Mouse (Mus musculus): ENCODE measurements at regions not wholly inside any gene's neighbourhood (a gene's known extent, or its start where the extent isn't known, plus 50 kb on each side); places are given as distances from the start of the nearest gene placed in this dataset.

DNA sequence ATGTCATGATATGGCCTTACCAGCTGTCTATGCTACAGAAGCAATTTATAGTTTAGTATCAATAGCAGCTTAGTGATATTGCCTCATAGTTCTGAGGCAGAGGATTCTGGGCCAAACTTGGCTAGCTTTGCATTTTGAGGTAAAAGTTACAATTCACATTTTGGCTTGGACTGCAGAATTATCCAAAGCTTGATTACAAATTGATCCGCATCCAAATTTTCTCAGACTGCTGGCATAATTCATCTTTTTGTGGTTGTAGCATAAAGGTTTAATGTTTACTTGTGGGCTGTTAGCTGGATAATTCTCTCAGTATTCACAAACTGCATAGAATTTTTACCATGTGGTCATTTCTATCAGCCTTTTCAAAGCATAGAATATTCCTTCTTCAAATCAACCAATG, 589.9 kb upstream of the Pdcd1 start:
- WGBS (ENCODE audit: insufficient replicate concordance): 82% methylated on average over 1 of the region's 1 CpGs
- ATAC-seq (ENCODE audit: insufficient read depth): no peak

GRCm38 (mm10) chr1:94658218-94658617, 605.9 kb upstream of the Pdcd1 start:
- DNase-seq (ENCODE audit: low read depth in 3 of 3, low spot score in 3 of 3) (no peak), ATAC-seq (ENCODE audit: insufficient read depth) (no peak)
- TF ChIP-seq CTCF (IDR thresholded peaks at IDR 0.05; ENCODE audit: low read depth) (no peak), EP300 (IDR thresholded peaks at IDR 0.05; ENCODE audit: low read depth) (no peak)
- Histone ChIP-seq H3K4me1 (replicated peaks; ENCODE audit: control insufficient read depth in 2 of 2, insufficient read depth in 2 of 2, low read length in 1 of 2) (no peaks in the 10 kb centered on the region), H3K9me3 (ENCODE audit: control insufficient read depth, low read length) (no peaks in the 10 kb centered on the region), H3K4me3 (ENCODE audit: insufficient read depth in 1 of 2, low read depth in 2 of 2, low read length in 2 of 2) (no peak overlapping the region), H3K4me2 (ENCODE audit: low read depth) (no peak overlapping the region), H3K27me3 (ENCODE audit: control insufficient read depth, insufficient read depth, low read length) (no peaks in the 10 kb centered on the region), H3K9ac (replicated peaks) (no peak overlapping the region), H3K27ac (no peak overlapping the region), H3K36me3 (replicated peaks; ENCODE audit: control insufficient read depth, insufficient read depth, low read depth) (no peaks in the 10 kb centered on the region)

More for the DNA sequence above, 589.9 kb upstream of the Pdcd1 start:
- H3K9ac ChIP-seq (replicated peaks): no peak overlapping the region
- no peak overlapping the region for H3K27ac ChIP-seq
- no peak overlapping the region for H3K4me2 ChIP-seq (ENCODE audit: low read depth)
- no peak for DNase-seq (ENCODE audit: low read depth in 3 of 3, low spot score in 3 of 3)
- no peaks in the 10 kb centered on the region for H3K27me3 ChIP-seq (ENCODE audit: control insufficient read depth, insufficient read depth, low read length)
- TF ChIP-seq CTCF (IDR thresholded peaks at IDR 0.05; ENCODE audit: low read depth) (no peak), EP300 (IDR thresholded peaks at IDR 0.05; ENCODE audit: low read depth) (no peak)
- no peaks in the 10 kb centered on the region for H3K4me1 ChIP-seq (replicated peaks; ENCODE audit: control insufficient read depth in 2 of 2, insufficient read depth in 2 of 2, low read length in 1 of 2)
- H3K4me3 ChIP-seq (ENCODE audit: insufficient read depth in 1 of 2, low read depth in 2 of 2, low read length in 2 of 2): no peak overlapping the region
- no peaks in the 10 kb centered on the region for H3K9me3 ChIP-seq (ENCODE audit: control insufficient read depth, low read length)
- H3K36me3 ChIP-seq (replicated peaks; ENCODE audit: control insufficient read depth, insufficient read depth, low read depth): no peaks in the 10 kb centered on the region

DNA sequence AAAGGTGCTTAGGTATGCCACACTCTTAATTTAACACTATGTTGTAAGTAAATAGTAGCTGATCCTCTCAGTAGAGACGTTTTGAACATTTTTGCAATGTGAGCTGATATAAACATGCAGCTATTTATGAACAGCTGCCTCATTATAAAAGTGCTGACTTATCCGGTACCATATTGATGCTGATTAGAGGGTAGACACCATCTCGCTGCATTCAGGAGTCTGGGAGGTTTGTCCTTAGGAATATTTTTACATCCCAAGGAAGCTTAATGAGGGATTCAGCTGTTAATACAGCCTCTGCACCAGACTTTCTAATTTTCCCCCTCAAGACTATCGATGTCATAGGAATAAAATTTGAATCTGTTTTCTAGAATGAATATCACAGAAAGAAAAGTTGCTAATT, 619.3 kb upstream of the Pdcd1 start:
- no peaks in the 10 kb centered on the region for H3K36me3 ChIP-seq (replicated peaks; ENCODE audit: control insufficient read depth, insufficient read depth, low read depth)
- H3K27me3 ChIP-seq (ENCODE audit: control insufficient read depth, insufficient read depth, low read length): no peaks in the 10 kb centered on the region
- no peak overlapping the region for H3K27ac ChIP-seq
- WGBS (ENCODE audit: insufficient replicate concordance): 57% methylated on average over 4 of the region's 4 CpGs
- H3K9me3 ChIP-seq (ENCODE audit: control insufficient read depth, low read length): no peaks in the 10 kb centered on the region
- ATAC-seq (ENCODE audit: insufficient read depth) (no peak), DNase-seq (ENCODE audit: low read depth in 3 of 3, low spot score in 3 of 3) (no peak)
- H3K4me1 ChIP-seq (replicated peaks; ENCODE audit: control insufficient read depth in 2 of 2, insufficient read depth in 2 of 2, low read length in 1 of 2): no peaks in the 10 kb centered on the region
- TF ChIP-seq EP300 (IDR thresholded peaks at IDR 0.05; ENCODE audit: low read depth): no peak
- no peak for TF ChIP-seq CTCF (IDR thresholded peaks at IDR 0.05; ENCODE audit: low read depth)
- no peak overlapping the region for H3K4me2 ChIP-seq (ENCODE audit: low read depth)
- H3K4me3 ChIP-seq (ENCODE audit: insufficient read depth in 1 of 2, low read depth in 2 of 2, low read length in 2 of 2): no peak overlapping the region
- no peak overlapping the region for H3K9ac ChIP-seq (replicated peaks)

- TF ChIP-seq EP300 (IDR thresholded peaks at IDR 0.05; ENCODE audit: low read depth): no peak
- TF ChIP-seq CTCF (IDR thresholded peaks at IDR 0.05; ENCODE audit: low read depth): no peak
- no peak overlapping the region for H3K4me3 ChIP-seq (ENCODE audit: insufficient read depth in 1 of 2, low read depth in 2 of 2, low read length in 2 of 2)
- H3K27ac ChIP-seq: no peak overlapping the region
- ATAC-seq (ENCODE audit: insufficient read depth): 0 out of 2 replicates have a peak, but pooled peaks have one; percentile 13
- no peak for DNase-seq (ENCODE audit: low read depth in 3 of 3, low spot score in 3 of 3)
- H3K36me3 ChIP-seq (replicated peaks; ENCODE audit: control insufficient read depth, insufficient read depth, low read depth): no peaks in the 10 kb centered on the region
- no peaks in the 10 kb centered on the region for H3K9me3 ChIP-seq (ENCODE audit: control insufficient read depth, low read length)
- no peaks in the 10 kb centered on the region for H3K27me3 ChIP-seq (ENCODE audit: control insufficient read depth, insufficient read depth, low read length)
- WGBS (ENCODE audit: insufficient replicate concordance): 38% methylated on average over 1 of the region's 1 CpGs
- no peak overlapping the region for H3K9ac ChIP-seq (replicated peaks)
- H3K4me2 ChIP-seq (ENCODE audit: low read depth): no peak overlapping the region
- no peaks in the 10 kb centered on the region for H3K4me1 ChIP-seq (replicated peaks; ENCODE audit: control insufficient read depth in 2 of 2, insufficient read depth in 2 of 2, low read length in 1 of 2)
Measured at GRCm38 (mm10) chr1:94700517-94700916, 612.9 kb upstream of the Fam174a start.

DNA sequence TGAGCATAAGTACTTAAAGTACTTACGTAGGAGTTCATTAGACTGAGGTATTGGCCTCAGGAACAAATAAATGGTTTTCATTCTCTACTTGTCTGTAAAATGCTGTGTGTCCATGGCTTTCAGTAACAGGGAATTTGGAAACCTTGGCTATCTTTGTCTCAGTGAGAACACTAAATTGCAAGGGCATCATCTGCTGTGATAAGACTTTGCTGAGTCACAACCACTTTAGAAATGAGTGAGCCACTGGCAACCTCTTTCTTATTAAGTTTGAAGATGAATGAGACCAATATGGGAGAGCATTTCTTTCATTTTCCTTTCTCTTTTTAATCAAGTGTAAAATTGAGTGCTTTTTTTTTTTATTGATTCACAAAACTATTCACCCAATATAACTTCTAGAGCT, 611.7 kb upstream of the Fam174a start:
- Histone ChIP-seq H3K4me1 (replicated peaks; ENCODE audit: control insufficient read depth in 2 of 2, insufficient read depth in 2 of 2, low read length in 1 of 2) (no peaks in the 10 kb centered on the region), H3K27me3 (ENCODE audit: control insufficient read depth, insufficient read depth, low read length) (no peaks in the 10 kb centered on the region), H3K9me3 (ENCODE audit: control insufficient read depth, low read length) (no peaks in the 10 kb centered on the region), H3K4me3 (ENCODE audit: insufficient read depth in 1 of 2, low read depth in 2 of 2, low read length in 2 of 2) (no peak overlapping the region), H3K9ac (replicated peaks) (no peak overlapping the region), H3K4me2 (ENCODE audit: low read depth) (no peak overlapping the region), H3K36me3 (replicated peaks; ENCODE audit: control insufficient read depth, insufficient read depth, low read depth) (no peaks in the 10 kb centered on the region), H3K27ac (no peak overlapping the region)
- WGBS (ENCODE audit: insufficient replicate concordance): 63% methylated on average over 1 of the region's 1 CpGs
- ATAC-seq (ENCODE audit: insufficient read depth): no peak
- peak in 1 of 3 experiments; percentile 4 for DNase-seq (ENCODE audit: low read depth in 3 of 3, low spot score in 3 of 3)
- TF ChIP-seq EP300 (IDR thresholded peaks at IDR 0.05; ENCODE audit: low read depth): no peak
- TF ChIP-seq CTCF (IDR thresholded peaks at IDR 0.05; ENCODE audit: low read depth): no peak
